Mouse (Mus musculus) mouse trophoblast stem cell (cell line): Measurements from ENCODE around the gene Spcs3.
"Not testable (repeated sequence)": the region's sequence is repeated elsewhere in the genome, so short reads cannot be mapped to it uniquely, and the experiment has no call there.

Source experiments
- in situ Hi-C, 2 experiments: fragments of 300-500 bp; cut with MseI, MboI; formaldehyde crosslinking; loops; 2 replicates in 1 of 2; 3 replicates in 1 of 2; pipeline ENCODE4 v1.15.1; 2025

Gene Spcs3

GRCm38 (mm10) chr8:54529382-54530296 is at the start of gene Spcs3, which contains the start of gene Asb5:
Gene Spcs3 (minus strand): TSS chr8:54529998.
Gene Asb5 (plus strand): TSS chr8:54529580.
- in situ Hi-C loops = loop anchor here (10.0 kb wide), 1 partner anchor 135 kb away; no protein-coding TSS in a partner anchor

GRCm38 (mm10) chr8:54570618-54571609 is 41.1 kb upstream of the Spcs3 start:
- in situ Hi-C loops = no loop called here

- in situ Hi-C loops = no loop called here
Observed at GRCm38 (mm10) chr8:54567168-54567567, 37.4 kb upstream of the Spcs3 start.

- in situ Hi-C loops = no loop called here
Observed at GRCm38 (mm10) chr8:54565603-54566260, 35.9 kb upstream of the Spcs3 start.

- in situ Hi-C loops = no loop called here
Observed at GRCm38 (mm10) chr8:54565181-54565580, 35.4 kb upstream of the Spcs3 start.

- in situ Hi-C loops = no loop called here
Observed at GRCm38 (mm10) chr8:54562137-54562536, 32.3 kb upstream of the Spcs3 start.

GRCm38 (mm10) chr8:54554921-54555320 is 25.1 kb upstream of the Spcs3 start:
- in situ Hi-C loops = no loop called here

- in situ Hi-C loops = no loop called here
Observed at GRCm38 (mm10) chr8:54550026-54550574, 20.3 kb upstream of the Spcs3 start.

GRCm38 (mm10) chr8:54548383-54548782 is 18.6 kb upstream of the Spcs3 start:
- in situ Hi-C loops = no loop called here

GRCm38 (mm10) chr8:54541331-54541730 is 11.5 kb upstream of the Spcs3 start:
- in situ Hi-C loops = no loop called here

- in situ Hi-C loops = loop anchor here (10.0 kb wide), 1 partner anchor 128 kb away; no protein-coding TSS in a partner anchor
Observed at GRCm38 (mm10) chr8:54537285-54537684, 7.5 kb upstream of the Spcs3 start.

- in situ Hi-C loops = loop anchor here (10.0 kb wide), 1 partner anchor 130 kb away; no protein-coding TSS in a partner anchor
Observed at GRCm38 (mm10) chr8:54535172-54535571, 5.4 kb upstream of the Spcs3 start.

- in situ Hi-C loops = no loop called here
Observed at GRCm38 (mm10) chr8:54528571-54528970, 1.2 kb downstream of the Spcs3 start.

GRCm38 (mm10) chr8:54526700-54527099 is 3.1 kb downstream of the Spcs3 start:
- in situ Hi-C loops = no loop called here

- in situ Hi-C loops = no loop called here
Observed at GRCm38 (mm10) chr8:54525606-54526005, 4.2 kb downstream of the Spcs3 start.

- in situ Hi-C loops = no loop called here
Observed at GRCm38 (mm10) chr8:54520516-54520915, 9.3 kb downstream of the Spcs3 start.

- in situ Hi-C loops = no loop called here
Observed at GRCm38 (mm10) chr8:54518756-54519460, 10.9 kb downstream of the Spcs3 start.

- in situ Hi-C loops = not testable (repeated sequence)
Observed at GRCm38 (mm10) chr8:54512200-54512599, 17.6 kb downstream of the Spcs3 start.

- in situ Hi-C loops = no loop called here
Observed at GRCm38 (mm10) chr8:54511791-54512190, 18.0 kb downstream of the Spcs3 start.

GRCm38 (mm10) chr8:54509221-54509721 is 20.5 kb downstream of the Spcs3 start:
- in situ Hi-C loops = loop anchor here (5.0 to 10.0 kb wide), 2 partner anchors 153 to 156 kb away; no protein-coding TSS in a partner anchor
